Mouse (Mus musculus): ENCODE data around the gene Hs2st1.

- no peak for TF ChIP-seq CTCF (IDR thresholded peaks at IDR 0.05; ENCODE audit: control insufficient read depth, insufficient read depth, insufficient replicate concordance, low read depth, low read length)
- no peak for TF ChIP-seq POLR2A (IDR thresholded peaks at IDR 0.05; ENCODE audit: control insufficient read depth, low read depth, low read length)
Measured at GRCm38 (mm10) chr3:144477707-144478426, 92.1 kb downstream of the Hs2st1 start.
